Mouse (Mus musculus) C2C12 (cell line): ENCODE measurements around the gene 2010111I01Rik. TPM values are rescaled to one million over a fixed set of nuclear protein-coding genes. Genes with fewer than 3 reads are reported as not detected.

Source experiments
- H3K27me3 ChIP-seq: one replicate; pipeline ENCODE4 v1.6.1; 2011; ENCODE audit not compliant: control insufficient read depth, insufficient read depth, insufficient read length
- H3K36me3 ChIP-seq: one replicate; pipeline ENCODE4 v1.6.1; 2011; ENCODE audit not compliant: control insufficient read depth, insufficient read depth
- H3K4me3 ChIP-seq: one replicate; pipeline ENCODE4 v1.5.1; 2011; ENCODE audit warnings: mild to moderate bottlenecking, control low read depth; ENCODE audit not compliant: poor library complexity, insufficient read depth, severe bottlenecking
- H3K79me2 ChIP-seq: one replicate; pipeline ENCODE4 v1.6.1; 2011; ENCODE audit not compliant: control insufficient read depth, insufficient read depth
- H3K79me3 ChIP-seq: one replicate; pipeline ENCODE4 v1.6.1; 2011; ENCODE audit warnings: low read depth, control low read depth
- H3ac ChIP-seq: one replicate; pipeline ENCODE3; 2011; ENCODE audit warnings: low read depth; ENCODE audit not compliant: control insufficient read depth, insufficient read length
- CEBPB ChIP-seq: IDR thresholded peaks from one replicate; pipeline ENCODE4 v1.6.1; 2011; ENCODE audit warnings: low read depth, mild to moderate bottlenecking, control low read depth, moderate library complexity
- CTCF ChIP-seq: IDR thresholded peaks from one replicate; pipeline ENCODE4 v1.5.1; 2011; ENCODE audit not compliant: control insufficient read depth, insufficient read depth, insufficient read length
- FOSL1 ChIP-seq: IDR thresholded peaks from one replicate; pipeline ENCODE4 v1.8.0; 2011; ENCODE audit warnings: mild to moderate bottlenecking, low read length; ENCODE audit not compliant: poor library complexity, insufficient read depth, severe bottlenecking
- MAX ChIP-seq: IDR thresholded peaks from one replicate; pipeline ENCODE4 v1.6.1; 2011; ENCODE audit warnings: mild to moderate bottlenecking, control low read depth
- MYOD1 ChIP-seq: IDR thresholded peaks from one replicate; pipeline ENCODE4 v1.6.1; 2011; ENCODE audit warnings: low read depth; ENCODE audit not compliant: control insufficient read depth, insufficient read length
- MYOG ChIP-seq: IDR thresholded peaks from one replicate; pipeline ENCODE4 v1.6.1; 2011; ENCODE audit not compliant: control insufficient read depth, insufficient read length; ENCODE audit errors: extremely low read depth
- USF1 ChIP-seq: IDR thresholded peaks from one replicate; pipeline ENCODE4 v1.6.1; 2011; ENCODE audit warnings: low read depth, mild to moderate bottlenecking, control low read depth, moderate library complexity
- polyA plus RNA-seq: library from polyadenylated mRNA; unstranded; fragments of >200 nt; fragmentation: generic; extraction: Trizol; gene quantifications from one replicate; pipeline ENCODE4 v1.2.1, GENCODE M21; 2012; ENCODE audit warnings: missing spikeins

2010111I01Rik gene
- polyA plus RNA-seq, 1 experiment = 91.7 TPM

- Histone ChIP-seq H3K27me3 (no peaks in the 10 kb centered on the region), H3K36me3 (peaks cover 56% of the 10 kb centered on the region), H3K79me2 (peaks cover 100% of the 10 kb centered on the region), H3K79me3 (peaks cover 92% of the 10 kb centered on the region), H3K4me3 (no peak overlapping the region), H3ac (no peak overlapping the region)
- no peak for TF ChIP-seq MYOD1
- TF ChIP-seq MYOG = no peak
- no peak for TF ChIP-seq FOSL1
- TF ChIP-seq USF1 = no peak
- TF ChIP-seq CTCF = no peak
- TF ChIP-seq CEBPB = no peak
- TF ChIP-seq MAX = no peak
These were observed 290.9 kb downstream of the 2010111I01Rik start for GRCm38 (mm10) chr13:63255519-63256011.

- no peak for TF ChIP-seq FOSL1
- no peak for TF ChIP-seq CTCF
- TF ChIP-seq CEBPB = no peak
These were observed 291.5 kb downstream of the 2010111I01Rik start for GRCm38 (mm10) chr13:63256146-63256545.

GRCm38 (mm10) chr13:63256807-63257206, 292.1 kb downstream of the 2010111I01Rik start:
- Histone ChIP-seq H3K4me3 (no peak overlapping the region), H3K79me2 (peaks cover 100% of the 10 kb centered on the region), H3K79me3 (peaks cover 93% of the 10 kb centered on the region), H3K36me3 (peaks cover 57% of the 10 kb centered on the region), H3ac (no peak overlapping the region), H3K27me3 (no peaks in the 10 kb centered on the region)
- TF ChIP-seq MYOD1 (no peak), USF1 (no peak)

More at GRCm38 (mm10) chr13:63256146-63256545, 291.5 kb downstream of the 2010111I01Rik start:
- Histone ChIP-seq H3K4me3 (no peak overlapping the region), H3K79me2 (peaks cover 100% of the 10 kb centered on the region), H3K36me3 (peaks cover 56% of the 10 kb centered on the region), H3K27me3 (no peaks in the 10 kb centered on the region), H3ac (no peak overlapping the region), H3K79me3 (peaks cover 92% of the 10 kb centered on the region)

GRCm38 (mm10) chr13:63258167-63258582, 293.5 kb downstream of the 2010111I01Rik start:
- no peaks in the 10 kb centered on the region for H3K27me3 ChIP-seq
- no peak overlapping the region for H3K4me3 ChIP-seq
- H3ac ChIP-seq = peak overlapping the region; percentile 8
- peaks cover 96% of the 10 kb centered on the region for H3K79me3 ChIP-seq
- peaks cover 69% of the 10 kb centered on the region for H3K36me3 ChIP-seq
- H3K79me2 ChIP-seq = peaks cover 100% of the 10 kb centered on the region
- TF ChIP-seq MYOG = no peak
- TF ChIP-seq MYOD1 = peak; percentile 26

GRCm38 (mm10) chr13:63258671-63259070, 294.0 kb downstream of the 2010111I01Rik start:
- peaks cover 74% of the 10 kb centered on the region for H3K36me3 ChIP-seq
- peaks cover 100% of the 10 kb centered on the region for H3K79me2 ChIP-seq
- H3K4me3 ChIP-seq = no peak overlapping the region
- H3K27me3 ChIP-seq = no peaks in the 10 kb centered on the region
- no peak overlapping the region for H3ac ChIP-seq
- H3K79me3 ChIP-seq = peaks cover 96% of the 10 kb centered on the region
- no peak for TF ChIP-seq CEBPB
- TF ChIP-seq MYOG = no peak
- TF ChIP-seq FOSL1 = no peak
- no peak for TF ChIP-seq CTCF
- no peak for TF ChIP-seq MYOD1

- peaks cover 69% of the 10 kb centered on the region for H3K36me3 ChIP-seq
- H3K4me3 ChIP-seq = no peak overlapping the region
- no peak for TF ChIP-seq MYOG
- TF ChIP-seq MAX = no peak
- TF ChIP-seq CTCF = no peak
- no peak for TF ChIP-seq FOSL1
- no peak for TF ChIP-seq CEBPB
- TF ChIP-seq USF1 = no peak
- TF ChIP-seq MYOD1 = no peak
- no peaks in the 10 kb centered on the region for H3K27me3 ChIP-seq
- peaks cover 96% of the 10 kb centered on the region for H3K79me3 ChIP-seq
- H3ac ChIP-seq = no peak overlapping the region
- H3K79me2 ChIP-seq = peaks cover 100% of the 10 kb centered on the region
These were observed 295.4 kb downstream of the 2010111I01Rik start for GRCm38 (mm10) chr13:63260133-63260532.
